Mouse (Mus musculus): ENCODE measurements around the gene Kcnma1.

DNA sequence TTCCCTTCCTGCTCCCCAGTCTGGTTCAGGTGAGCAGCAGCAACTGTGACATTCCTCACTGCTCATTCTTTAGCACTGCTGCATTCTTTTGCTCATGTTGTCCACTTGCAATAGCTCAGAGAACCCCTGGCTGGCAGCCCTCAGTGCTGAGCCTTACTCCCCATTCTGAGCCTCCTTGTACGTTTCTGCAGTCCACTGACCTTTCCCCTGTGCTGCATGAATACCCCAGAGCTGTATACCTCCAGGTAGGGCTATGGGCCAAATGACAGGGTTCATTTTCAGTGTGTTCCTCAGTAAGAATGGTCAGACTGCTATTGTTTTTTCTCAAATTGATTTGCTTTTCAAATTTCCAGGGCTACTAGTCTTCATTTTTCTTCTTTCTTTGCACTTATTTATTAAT lies 396.2 kb downstream of the Kcnma1 start:
- TF ChIP-seq POLR2A (IDR thresholded peaks at IDR 0.05; ENCODE audit: low read depth, low read length) (no peak), CTCF (conservative IDR thresholded peaks at IDR 0.05; ENCODE audit: insufficient read depth, insufficient read length, low read depth, low read length) (no peak)
